Mouse (Mus musculus): ENCODE results near the gene Zfyve28.

Zfyve28 gene

DNA sequence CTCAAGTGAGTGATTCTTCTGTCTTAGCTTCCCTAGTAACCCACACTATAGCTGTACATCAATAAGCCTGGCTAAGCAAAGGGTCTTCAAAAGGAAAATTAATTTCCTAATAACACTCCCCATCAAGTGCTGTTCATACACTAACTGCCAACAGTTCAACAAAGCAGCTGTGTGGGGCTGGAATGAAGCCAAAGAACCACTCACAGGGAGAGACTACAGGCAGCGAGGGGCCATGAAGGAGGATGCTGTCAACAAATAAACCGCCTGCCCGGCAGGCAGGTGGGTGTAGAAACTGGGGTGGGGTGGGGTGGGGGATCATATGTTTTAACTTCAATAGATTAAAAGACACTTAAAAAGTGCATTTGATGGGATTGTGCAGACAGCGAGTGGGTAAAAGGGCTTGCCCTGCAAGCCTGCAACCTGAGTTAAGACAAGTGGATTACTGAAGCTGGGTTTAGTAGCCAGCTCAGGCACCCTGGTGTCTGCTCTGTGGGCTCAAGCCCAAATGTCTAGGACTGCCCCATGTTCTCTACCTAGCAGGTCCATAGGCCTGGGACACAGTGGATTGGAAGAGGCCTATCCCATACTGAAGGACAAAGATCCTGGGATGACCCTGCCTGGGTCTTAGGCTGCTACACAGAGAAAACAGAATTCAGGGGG lies 35.8 kb downstream of the Zfyve28 start:
- in situ Hi-C loops (cut with MboI, MseI), result no loop called here

DNA sequence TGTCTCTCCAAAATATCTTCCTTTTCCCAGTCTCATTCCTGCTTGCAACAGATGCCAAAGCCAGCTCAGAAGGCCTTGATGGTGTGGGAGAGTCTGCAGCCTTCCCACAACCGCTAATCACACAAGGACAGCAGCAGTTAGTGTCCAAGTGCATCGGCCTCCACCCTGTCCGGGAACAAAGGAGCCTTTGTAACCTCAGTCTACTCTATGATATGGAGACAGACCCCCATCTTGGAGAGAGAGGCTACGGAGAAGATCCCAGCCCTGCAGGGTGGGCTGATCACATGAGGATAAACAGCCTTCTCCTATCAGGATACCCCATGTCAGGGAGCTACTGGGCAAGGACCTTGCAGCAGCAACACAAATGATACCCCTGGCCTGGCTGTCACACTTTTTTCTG lies 36.5 kb downstream of the Zfyve28 start:
- in situ Hi-C loops (cut with MboI, MseI), result no loop called here

- in situ Hi-C loops (cut with MboI, MseI), result no loop called here
Observed at GRCm38 (mm10) chr5:34250090-34250489, 38.2 kb downstream of the Zfyve28 start.

GRCm38 (mm10) chr5:34249132-34249531 lies 39.1 kb downstream of the Zfyve28 start:
- in situ Hi-C loops (cut with MboI, MseI), result loop anchor here (10.0 kb wide), 1 partner anchor 234 kb away; no protein-coding TSS in a partner anchor

- in situ Hi-C loops (cut with MboI, MseI), result loop anchor here (10.0 kb wide), 1 partner anchor 232 kb away; no protein-coding TSS in a partner anchor
Observed at GRCm38 (mm10) chr5:34246443-34246842, 41.8 kb downstream of the Zfyve28 start.

GRCm38 (mm10) chr5:34243062-34243461 lies 45.2 kb downstream of the Zfyve28 start:
- in situ Hi-C loops (cut with MboI, MseI), result loop anchor here (10.0 kb wide), 1 partner anchor 228 kb away; no protein-coding TSS in a partner anchor

DNA sequence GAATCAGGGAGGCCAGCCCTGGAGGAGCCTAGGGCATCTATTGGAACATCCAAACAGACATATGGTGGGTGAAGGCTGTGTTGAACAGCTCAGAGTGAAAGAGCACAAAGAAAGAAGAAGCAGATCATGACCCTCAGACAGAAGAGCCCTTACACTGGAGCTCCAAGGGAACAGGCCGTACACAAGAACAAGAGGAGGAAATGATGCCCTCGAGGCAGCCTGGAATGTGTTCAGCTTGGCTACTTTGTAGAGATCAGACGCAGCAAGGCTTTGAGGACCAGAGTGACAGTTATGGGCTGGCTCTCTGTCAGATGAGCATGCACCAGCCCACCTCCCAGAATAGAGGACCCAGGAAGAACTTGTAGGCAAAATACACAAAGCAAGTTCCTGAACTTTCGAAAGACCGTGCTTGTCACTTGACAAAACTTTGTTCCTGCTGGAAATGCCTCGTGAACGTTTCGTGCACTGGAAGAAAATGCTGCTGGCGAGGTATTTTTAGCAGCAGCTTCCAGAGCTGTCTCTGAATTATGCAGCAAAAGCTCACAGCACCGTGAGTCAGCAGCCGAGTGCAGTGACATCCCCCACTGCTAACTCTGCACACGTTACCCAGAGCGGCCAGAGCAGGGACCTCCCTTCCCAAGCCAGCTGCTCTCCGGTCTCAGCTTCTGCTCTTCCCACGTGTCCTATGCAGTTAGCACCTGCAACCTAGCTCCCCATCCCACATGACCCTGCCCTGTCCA lies 45.9 kb downstream of the Zfyve28 start:
- in situ Hi-C loops (cut with MboI, MseI), result loop anchor here (10.0 kb wide), 1 partner anchor 228 kb away; no protein-coding TSS in a partner anchor

DNA sequence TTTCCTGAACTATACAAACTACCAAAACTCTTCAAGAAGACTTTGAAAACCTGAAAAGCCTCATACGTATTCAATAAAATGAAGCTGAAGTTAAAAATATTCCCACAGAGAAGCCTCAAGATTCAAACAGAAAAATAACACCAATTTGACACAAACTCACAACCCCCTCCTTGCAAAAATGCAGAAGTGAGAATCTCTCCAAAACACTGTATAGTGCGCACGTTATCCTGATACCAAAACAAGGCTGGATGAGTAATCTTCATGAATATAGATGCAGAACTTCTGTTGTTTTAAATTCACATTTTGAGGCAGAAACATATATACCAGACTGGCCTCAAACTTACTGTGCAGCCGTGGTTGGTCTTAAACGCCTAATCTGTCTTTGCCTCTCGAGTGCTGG lies 49.8 kb downstream of the Zfyve28 start:
- in situ Hi-C loops (cut with MboI, MseI), result no loop called here

DNA sequence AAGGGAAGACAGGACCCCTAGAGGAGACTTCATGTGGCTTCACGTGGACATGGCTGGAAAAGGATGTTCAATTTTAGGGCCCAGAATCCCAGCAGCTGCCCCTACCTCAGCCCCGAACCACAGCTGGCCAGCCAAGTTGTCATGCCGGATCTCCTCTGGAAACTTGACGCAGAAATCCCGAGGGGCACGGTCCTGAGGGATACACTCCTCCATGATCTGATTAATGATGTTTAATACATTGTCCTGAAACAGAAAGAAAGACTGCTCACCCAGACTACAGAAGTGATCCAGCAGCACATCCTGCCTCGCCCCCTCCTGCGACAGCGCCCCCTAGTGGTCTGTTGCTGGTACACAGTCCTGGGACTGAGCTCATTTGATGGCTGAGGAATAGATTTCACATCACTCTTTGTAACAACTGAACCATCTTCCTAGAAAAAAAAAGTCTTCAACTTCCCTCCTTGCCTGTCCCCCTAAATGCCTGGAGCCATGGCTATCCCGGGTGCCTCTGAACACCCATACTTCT lies 52.3 kb downstream of the Zfyve28 start:
- in situ Hi-C loops (cut with MboI, MseI), result no loop called here

- in situ Hi-C loops (cut with MboI, MseI), result no loop called here
Observed at GRCm38 (mm10) chr5:34235056-34235455, 53.2 kb downstream of the Zfyve28 start.

- in situ Hi-C loops (cut with MboI, MseI), result no loop called here
Observed at GRCm38 (mm10) chr5:34233221-34233515, 55.1 kb downstream of the Zfyve28 start.

DNA sequence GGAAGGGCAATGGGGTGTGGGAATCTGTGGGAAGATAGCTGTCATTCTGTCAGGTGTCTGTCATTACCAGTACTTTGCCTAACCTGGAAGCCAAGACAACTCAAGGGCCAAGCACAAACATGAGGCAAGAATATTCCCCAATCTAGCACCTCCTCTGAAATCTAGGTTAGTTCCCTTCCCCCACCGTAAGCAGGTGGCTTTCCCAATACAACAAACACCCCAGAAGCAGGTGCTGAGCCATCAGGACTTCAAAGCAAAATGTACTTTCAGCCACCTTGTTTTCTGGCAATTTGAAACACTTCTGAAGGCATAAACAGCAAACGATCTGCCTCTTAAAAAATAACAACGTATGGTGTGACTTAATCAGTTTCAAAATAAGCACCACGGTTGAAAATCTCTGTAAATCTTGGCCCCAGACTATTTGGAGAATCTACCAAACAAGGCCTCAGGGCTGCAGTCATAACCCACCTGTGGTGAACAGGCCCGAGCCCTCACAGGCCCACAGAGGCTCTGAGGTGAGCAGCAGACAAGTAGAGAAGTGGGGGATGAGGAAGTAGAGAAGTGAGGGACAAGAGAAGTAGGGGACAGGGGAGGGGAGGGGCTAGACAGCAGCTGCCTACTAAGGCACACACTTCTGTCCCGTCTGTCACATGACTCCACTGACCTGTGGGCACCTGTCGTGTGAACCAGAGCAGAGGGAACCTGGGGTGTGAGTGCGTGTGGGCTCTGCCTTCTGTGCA lies 55.6 kb downstream of the Zfyve28 start:
- in situ Hi-C loops (cut with MboI, MseI), result no loop called here

- in situ Hi-C loops (cut with MboI, MseI), result no loop called here
Observed at GRCm38 (mm10) chr5:34231901-34232300, 56.3 kb downstream of the Zfyve28 start.

DNA sequence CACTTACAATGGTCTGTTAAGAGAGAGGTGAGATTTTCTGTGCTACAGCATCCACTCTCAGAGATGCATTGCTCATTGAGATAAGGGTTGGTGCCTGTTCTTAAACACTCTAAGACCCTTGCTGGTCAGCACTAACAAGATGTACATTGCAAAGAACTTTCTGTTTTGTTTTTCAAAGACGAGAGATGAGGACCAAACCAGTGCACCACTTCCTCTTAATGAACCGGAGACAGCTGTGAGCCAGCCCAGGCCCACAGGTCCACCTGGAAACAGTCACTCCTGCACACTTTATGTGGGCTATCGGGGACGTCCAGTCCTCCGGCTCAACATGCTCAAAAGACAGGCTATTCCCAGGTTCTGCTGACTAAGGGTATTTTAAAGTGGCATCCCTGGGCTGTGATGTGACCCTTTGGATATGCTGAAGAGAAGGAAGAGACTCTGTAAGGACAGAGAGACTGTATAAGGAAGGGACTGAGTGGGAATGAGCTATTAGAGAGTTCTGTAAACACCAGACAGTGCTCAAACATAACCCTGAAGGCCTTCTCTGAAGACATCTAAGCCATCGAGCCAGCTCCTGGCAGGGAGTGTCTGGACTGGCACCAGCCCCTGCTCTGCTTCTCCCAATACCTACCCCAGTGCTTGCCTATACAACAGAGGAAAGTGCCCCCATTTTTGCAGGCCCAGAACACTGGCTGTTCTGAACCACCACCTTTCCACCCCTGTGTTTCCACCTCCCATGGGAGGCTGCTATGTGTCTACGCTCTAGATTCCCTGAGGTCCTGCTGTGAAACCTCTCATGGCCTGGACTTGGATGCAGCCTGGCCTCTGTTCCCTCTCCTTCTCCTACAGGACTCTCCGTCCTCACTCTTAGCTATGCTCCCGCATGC lies 57.4 kb downstream of the Zfyve28 start:
- in situ Hi-C loops (cut with MboI, MseI), result no loop called here

- in situ Hi-C loops (cut with MboI, MseI), result no loop called here
Observed at GRCm38 (mm10) chr5:34229503-34229902, 58.7 kb downstream of the Zfyve28 start.

- in situ Hi-C loops (cut with MboI, MseI), result no loop called here
Observed at GRCm38 (mm10) chr5:34225516-34225915, 62.7 kb downstream of the Zfyve28 start.

DNA sequence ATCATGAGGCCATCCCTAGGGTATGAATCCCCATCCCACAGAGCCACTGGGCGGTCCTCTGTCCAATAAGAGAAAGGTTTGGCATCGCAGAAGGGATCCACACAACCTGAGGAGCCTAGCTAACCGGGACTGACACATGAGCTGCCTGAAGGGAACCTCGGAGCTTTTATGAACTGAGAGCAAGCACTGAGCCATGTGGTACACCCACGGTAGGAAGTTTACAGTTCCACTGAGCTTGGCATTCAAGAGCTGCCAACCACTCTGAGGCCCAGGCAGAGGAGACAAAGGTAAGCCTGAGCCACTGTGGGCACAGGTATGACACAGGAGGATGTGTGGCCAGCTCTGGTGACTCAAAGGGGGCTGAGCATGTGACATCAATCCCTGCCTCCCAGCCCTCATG lies 63.7 kb downstream of the Zfyve28 start:
- in situ Hi-C loops (cut with MboI, MseI), result no loop called here

DNA sequence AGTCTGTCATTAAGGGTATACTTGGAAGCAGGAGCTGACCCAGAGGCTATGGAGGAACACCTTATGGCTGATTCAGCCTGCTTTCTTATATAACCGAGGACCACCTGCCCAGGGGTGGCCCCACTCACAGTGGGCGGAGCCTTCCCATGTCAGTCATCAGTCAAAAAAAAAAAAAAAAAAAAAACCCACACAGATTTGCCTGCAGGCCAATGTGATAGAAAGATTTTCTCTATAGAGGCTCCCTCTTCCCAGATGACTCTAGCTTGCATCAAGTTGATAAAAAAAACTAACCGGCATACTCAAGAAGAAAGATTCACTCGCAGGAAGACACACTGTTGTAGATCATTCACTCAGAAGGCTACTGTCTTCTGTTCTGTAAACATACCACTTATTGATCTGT lies 68.2 kb downstream of the Zfyve28 start:
- in situ Hi-C loops (cut with MboI, MseI), result no loop called here

- in situ Hi-C loops (cut with MboI, MseI), result no loop called here
Observed at GRCm38 (mm10) chr5:34218672-34219071, 69.6 kb downstream of the Zfyve28 start.

DNA sequence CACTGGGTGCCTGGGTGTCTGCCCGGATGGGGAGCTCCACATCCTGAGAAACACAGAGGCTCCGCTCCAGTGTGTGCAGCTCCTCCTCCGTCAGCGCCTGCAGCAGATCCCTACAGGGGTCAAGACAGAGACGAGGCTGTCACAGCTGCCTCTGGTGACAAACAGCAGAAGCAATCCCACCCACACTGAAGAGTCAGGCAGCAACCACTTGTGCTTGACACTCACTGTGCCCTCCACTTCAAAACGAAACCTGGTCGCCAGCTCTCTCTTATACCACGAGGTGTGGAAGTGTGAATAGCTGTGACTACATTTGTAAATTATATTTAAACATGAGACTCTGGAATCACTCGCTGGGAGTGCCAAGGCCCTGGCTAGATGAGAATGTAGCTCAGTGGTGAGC lies 70.5 kb downstream of the Zfyve28 start:
- in situ Hi-C loops (cut with MboI, MseI), result no loop called here

GRCm38 (mm10) chr5:34216025-34216424 lies 72.2 kb downstream of the Zfyve28 start:
- in situ Hi-C loops (cut with MboI, MseI), result no loop called here

Measured in T-helper 1 cell (primary cell).